Mouse (Mus musculus) NIH3T3 (cell line): ENCODE results near the gene Slc17a7.
"Not testable (repeated sequence)": the region's sequence is repeated elsewhere in the genome, so short reads cannot be mapped to it uniquely, and the experiment has no call there.

Source experiments
- DNase-seq: peaks from one replicate; pipeline ENCODE4 v3.0.0-alpha.2; 2012; ENCODE audit warnings: low read depth

Gene Slc17a7

GRCm38 (mm10) chr7:45163735-45164490 lies at the start of gene Slc17a7:
Gene Slc17a7, plus strand, starts transcription at chr7:45163949.
- DNase-seq: peak; percentile 50

GRCm38 (mm10) chr7:45117566-45117965 lies 46.2 kb upstream of the Slc17a7 start:
- DNase-seq: no peak

- no peak for DNase-seq
These were observed 45.4 kb upstream of the Slc17a7 start for GRCm38 (mm10) chr7:45118336-45118735.

GRCm38 (mm10) chr7:45119780-45120709 lies 43.7 kb upstream of the Slc17a7 start:
- no peak for DNase-seq

GRCm38 (mm10) chr7:45121404-45121803 lies 42.3 kb upstream of the Slc17a7 start:
- DNase-seq: no peak

GRCm38 (mm10) chr7:45121966-45122365 lies 41.8 kb upstream of the Slc17a7 start:
- DNase-seq: no peak

GRCm38 (mm10) chr7:45122561-45123185 lies 41.1 kb upstream of the Slc17a7 start:
- no peak for DNase-seq

GRCm38 (mm10) chr7:45123186-45123570 lies 40.6 kb upstream of the Slc17a7 start:
- peak; percentile 73 for DNase-seq

- peak; percentile 100 for DNase-seq
These were observed 39.3 kb upstream of the Slc17a7 start, which contains the start of gene Rps11 for GRCm38 (mm10) chr7:45124224-45125143. Gene Rps11, minus strand, starts transcription at chr7:45124439.

- peak; percentile 74 for DNase-seq
These were observed 38.6 kb upstream of the Slc17a7 start for GRCm38 (mm10) chr7:45125144-45125600.

GRCm38 (mm10) chr7:45125649-45126048 lies 38.1 kb upstream of the Slc17a7 start:
- DNase-seq: not testable (repeated sequence)

GRCm38 (mm10) chr7:45126147-45126843 lies 37.5 kb upstream of the Slc17a7 start:
- peak; percentile 16 for DNase-seq

GRCm38 (mm10) chr7:45126844-45127699 lies 36.7 kb upstream of the Slc17a7 start:
- peak; percentile 60 for DNase-seq

- peak; percentile 28 for DNase-seq
These were observed 36.0 kb upstream of the Slc17a7 start for GRCm38 (mm10) chr7:45127700-45128224.

GRCm38 (mm10) chr7:45128624-45129246 lies 35.0 kb upstream of the Slc17a7 start, which contains the start of gene Rpl13a:
Gene Rpl13a, minus strand, starts transcription at chr7:45128761.
- DNase-seq: peak; percentile 99

GRCm38 (mm10) chr7:45129318-45129717 lies 34.4 kb upstream of the Slc17a7 start:
- DNase-seq: peak; percentile 81

GRCm38 (mm10) chr7:45129776-45130512 lies 33.8 kb upstream of the Slc17a7 start:
- no peak for DNase-seq

- DNase-seq: no peak
These were observed 31.9 kb upstream of the Slc17a7 start for GRCm38 (mm10) chr7:45131850-45132249.
